Mouse (Mus musculus) erythroblast, embryonic 14.5 days (primary cell): ENCODE results near the gene 9230104L09Rik.

ENCODE experiments used
- GATA1 ChIP-seq: IDR thresholded peaks from 2 replicates; pipeline ENCODE4 v1.6.1; 2012; ENCODE audit warnings: low read length, inconsistent platforms, mixed read lengths
- TAL1 ChIP-seq: IDR thresholded peaks from 3 replicates; pipeline ENCODE4 v1.6.1; 2012; ENCODE audit warnings: low read length, inconsistent platforms, mixed read lengths

DNA sequence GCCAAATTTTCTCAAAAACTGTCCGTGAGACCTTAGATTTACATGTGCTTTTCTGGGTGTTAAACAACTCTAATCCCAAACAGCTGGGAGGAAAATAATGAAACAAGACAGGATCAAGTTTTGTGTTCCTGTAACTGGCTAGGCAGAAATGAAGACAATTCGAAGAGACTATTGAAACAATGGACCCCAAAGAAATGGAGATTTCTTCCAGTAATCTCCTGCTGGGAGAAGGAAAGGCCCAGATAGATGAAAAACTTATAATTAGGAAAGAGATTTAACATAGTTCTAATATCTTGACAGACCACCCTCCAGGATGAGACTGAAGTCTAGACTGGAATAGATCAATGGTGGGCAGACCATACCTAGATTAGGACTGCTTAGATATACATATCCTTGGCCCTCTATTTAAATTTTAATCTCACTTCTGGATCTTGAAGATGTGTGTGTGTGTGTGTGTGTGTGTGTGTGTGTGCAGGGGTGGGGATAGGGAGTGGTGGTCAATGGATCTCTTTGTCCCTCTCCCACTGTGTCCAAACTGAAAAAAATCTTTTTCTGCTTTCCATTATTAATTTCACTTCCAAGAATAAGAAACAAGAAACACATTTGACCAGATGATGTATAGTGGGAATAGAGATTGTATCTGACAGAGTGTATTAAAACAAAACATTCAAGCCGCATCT, 24.6 kb upstream of the 9230104L09Rik start:
- TF ChIP-seq TAL1 (no peak), GATA1 (no peak)
